Mouse (Mus musculus): ENCODE data around the gene Sipa1l3.

The Sipa1l3 gene

DNA sequence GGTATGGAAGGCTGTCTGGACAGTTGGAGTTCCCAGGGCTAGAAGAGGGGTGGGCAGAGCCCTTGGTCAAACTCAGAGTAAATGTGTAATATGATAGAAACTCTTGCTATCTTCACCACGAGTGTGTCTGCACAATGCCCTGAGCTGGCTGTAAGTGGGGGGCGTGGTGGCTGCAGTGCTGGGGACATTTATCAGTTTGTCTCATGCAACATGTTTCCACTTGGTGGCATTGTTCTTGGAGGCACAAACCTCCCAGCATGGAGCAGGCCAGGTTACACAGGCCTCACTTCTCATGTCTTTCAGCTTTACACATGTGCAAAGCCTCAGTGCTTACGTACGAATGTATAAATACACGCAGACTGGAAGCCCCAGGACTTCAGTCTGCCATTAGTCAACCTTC is 146.3 kb downstream of the Sipa1l3 start:
- no peak for TF ChIP-seq GATA4 (IDR thresholded peaks at IDR 0.05; ENCODE audit: insufficient replicate concordance, low read length)

DNA sequence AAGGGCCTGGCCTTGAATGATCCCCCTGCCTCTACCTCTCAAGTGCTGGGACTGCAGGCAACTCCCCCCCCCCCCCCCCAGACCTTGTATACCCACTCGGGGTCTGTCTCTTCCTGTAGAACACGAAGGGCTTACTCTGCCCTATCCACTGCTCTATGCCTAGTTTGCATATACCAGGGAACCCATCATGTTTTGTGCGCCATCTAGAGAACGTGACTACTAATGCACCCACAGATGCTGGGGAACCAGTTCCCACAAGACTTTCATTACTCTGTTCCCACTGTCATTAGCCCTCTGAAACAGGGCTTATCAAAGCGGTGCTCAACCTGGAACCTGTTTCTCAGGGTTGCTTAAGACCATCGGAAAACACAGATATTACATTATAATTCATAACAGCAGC is 148.4 kb downstream of the Sipa1l3 start:
- no peak for TF ChIP-seq GATA4 (IDR thresholded peaks at IDR 0.05; ENCODE audit: insufficient replicate concordance, low read length)

DNA sequence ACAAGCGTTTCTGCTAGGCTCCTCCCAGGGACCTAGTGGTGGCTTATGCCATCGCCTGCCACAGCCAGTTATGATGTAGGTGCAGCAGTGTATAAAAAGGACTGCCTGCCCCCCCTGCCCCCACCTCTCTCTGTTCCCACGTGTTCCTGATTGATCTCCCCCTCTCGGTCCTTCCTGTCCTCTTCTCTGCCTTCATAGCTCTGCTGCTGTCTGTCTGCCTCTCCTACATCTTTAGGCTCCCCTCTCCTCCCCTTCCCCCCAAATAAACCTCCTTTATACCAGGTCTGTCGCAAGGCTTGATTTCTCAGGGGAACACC is 150.5 kb downstream of the Sipa1l3 start:
- no peak for TF ChIP-seq GATA4 (IDR thresholded peaks at IDR 0.05; ENCODE audit: insufficient replicate concordance, low read length)

- TF ChIP-seq GATA4 (IDR thresholded peaks at IDR 0.05; ENCODE audit: insufficient replicate concordance, low read length) = no peak
Observed at GRCm38 (mm10) chr7:29367166-29368003, 151.1 kb downstream of the Sipa1l3 start.

DNA sequence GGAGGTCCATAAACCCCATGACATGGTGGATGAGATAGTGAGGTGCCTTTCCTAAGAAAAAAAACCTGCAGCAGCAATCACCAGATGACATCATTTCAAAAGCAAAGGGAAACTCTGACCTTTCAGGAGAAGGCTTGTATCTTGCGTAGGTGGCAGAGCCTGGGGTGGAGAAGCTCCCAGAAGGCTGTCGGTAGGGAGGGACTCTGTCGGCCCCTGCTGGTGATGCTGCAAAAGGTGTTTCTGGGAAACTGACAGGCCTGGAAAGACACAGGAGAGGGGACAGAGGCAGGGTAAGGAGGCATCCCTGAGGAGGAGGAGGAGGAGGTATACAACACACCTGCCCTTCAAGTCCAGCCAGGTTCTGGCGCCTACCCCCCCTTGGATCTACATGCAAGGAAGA is 154.4 kb downstream of the Sipa1l3 start:
- no peak for TF ChIP-seq GATA4 (IDR thresholded peaks at IDR 0.05; ENCODE audit: insufficient replicate concordance, low read length)

DNA sequence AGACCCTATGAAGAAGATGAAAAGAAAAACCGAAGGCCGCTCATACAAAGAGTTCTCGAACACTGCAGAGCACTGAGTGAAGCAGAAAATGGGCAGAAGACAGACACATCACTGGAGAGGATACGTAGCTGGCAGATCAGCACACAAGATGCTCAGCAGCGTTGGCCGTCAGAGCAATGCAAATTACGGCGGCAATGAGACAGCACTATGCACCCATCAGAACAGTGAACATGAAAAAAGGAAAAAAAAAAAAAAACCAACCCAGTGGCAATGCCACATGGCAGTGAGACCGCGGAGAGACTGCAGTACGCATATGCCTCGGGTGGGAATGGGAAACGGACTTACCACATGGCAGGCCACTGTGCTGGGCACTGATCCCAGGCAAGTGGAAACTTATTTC is 156.9 kb downstream of the Sipa1l3 start:
- TF ChIP-seq GATA4 (IDR thresholded peaks at IDR 0.05; ENCODE audit: insufficient replicate concordance, low read length) = no peak

DNA sequence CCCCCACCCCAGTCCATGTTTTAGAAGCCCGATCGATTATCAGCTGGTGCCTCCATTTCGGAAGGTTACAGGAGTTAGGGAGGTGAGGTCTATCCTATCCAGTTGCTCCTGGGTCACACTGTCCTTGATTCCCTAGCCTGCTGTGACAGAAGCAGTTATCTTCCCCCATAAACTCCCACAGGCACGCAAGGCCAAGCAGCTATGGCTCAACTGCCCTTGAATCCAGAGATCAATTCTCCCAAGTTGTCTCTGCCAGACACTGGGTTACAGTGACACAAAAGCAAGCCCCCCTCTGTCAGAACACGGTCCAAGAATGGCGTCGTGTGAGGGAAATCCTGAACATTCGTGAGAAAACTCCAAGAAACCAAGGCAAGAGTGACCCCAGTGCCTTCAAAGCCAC is 163.0 kb downstream of the Sipa1l3 start:
- no peak for TF ChIP-seq GATA4 (IDR thresholded peaks at IDR 0.05; ENCODE audit: insufficient replicate concordance, low read length)

DNA sequence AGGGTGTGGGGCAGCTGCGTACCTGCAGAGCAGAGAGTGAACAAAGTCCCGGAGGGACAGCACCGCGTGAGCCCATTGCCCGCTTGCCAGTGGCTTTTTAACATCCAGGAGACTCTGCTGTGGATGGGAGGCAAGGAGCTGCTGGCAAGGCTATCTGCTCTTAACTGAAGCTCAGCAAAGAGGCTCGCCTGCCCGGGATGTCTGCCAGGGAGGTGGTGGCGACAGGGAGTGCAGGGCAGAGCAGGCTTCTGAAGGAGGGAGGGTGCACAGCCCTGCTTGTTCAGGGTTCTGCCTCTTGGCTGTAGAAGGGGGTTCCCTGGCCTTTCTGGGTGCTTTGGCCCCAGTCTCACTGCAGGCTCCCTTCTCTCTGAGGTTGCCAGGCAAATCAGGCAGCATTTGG is 164.3 kb downstream of the Sipa1l3 start:
- TF ChIP-seq GATA4 (IDR thresholded peaks at IDR 0.05; ENCODE audit: insufficient replicate concordance, low read length) = no peak

- no peak for TF ChIP-seq GATA4 (IDR thresholded peaks at IDR 0.05; ENCODE audit: insufficient replicate concordance, low read length)
Observed at GRCm38 (mm10) chr7:29352246-29352645, 166.2 kb downstream of the Sipa1l3 start.

DNA sequence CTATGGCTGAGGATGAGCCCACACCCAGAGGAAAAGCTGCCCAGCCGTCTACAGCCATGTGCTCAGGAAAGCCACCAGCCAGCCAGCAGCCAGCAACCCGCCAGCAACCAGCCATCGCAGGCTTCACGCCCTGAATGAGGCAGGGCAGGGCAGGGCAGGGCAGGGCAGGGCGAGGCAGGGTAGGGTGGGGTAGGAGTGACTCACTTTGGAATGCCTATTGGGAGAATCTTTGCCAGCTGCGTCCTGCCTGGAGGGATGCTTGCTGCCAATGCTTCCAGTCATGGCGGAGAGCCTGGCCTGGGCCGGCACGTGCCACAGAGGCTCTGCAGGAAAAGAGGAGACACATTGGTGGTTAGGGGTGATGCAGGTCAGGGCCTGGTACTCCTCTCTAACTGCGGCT is 168.0 kb downstream of the Sipa1l3 start:
- TF ChIP-seq GATA4 (IDR thresholded peaks at IDR 0.05; ENCODE audit: insufficient replicate concordance, low read length) = no peak

DNA sequence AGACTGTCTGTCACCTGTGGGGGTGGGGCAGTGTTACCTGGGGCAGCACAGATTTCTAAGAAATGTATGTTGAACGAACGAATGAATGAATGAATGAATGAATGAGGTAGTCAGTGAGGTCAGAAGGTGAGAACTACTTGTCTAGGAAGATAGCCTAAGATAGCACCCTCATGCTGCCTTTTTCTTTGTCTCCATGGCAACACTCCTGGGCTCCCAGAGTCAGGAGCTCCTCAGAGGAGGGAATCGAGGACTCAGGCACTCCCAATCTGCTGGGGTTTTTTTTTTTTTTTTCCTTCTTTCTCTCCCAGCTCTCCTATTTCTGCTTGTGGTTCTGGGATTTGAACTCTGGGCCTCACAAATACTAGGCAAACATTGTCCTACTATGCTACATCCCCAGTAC is 172.2 kb downstream of the Sipa1l3 start:
- no peak for TF ChIP-seq GATA4 (IDR thresholded peaks at IDR 0.05; ENCODE audit: insufficient replicate concordance, low read length)

DNA sequence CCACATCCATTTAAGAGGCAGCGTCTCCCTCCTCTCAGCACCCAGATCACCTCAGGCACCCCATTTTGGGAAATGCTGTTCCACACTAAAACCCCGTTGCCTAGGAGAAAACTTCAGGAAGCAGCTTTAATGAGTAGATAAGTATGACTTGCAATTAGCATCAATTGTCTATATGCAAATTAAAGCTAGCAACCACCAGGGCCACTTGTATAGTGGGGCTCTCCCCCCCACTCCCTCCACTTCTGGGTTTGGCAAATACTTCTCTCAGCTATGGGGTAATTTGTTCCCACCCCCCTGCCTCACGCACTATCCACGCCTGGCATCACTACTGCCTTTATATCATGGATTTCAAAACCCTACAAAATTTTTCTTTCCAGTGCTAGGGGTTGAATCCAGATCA is 172.9 kb downstream of the Sipa1l3 start:
- no peak for TF ChIP-seq GATA4 (IDR thresholded peaks at IDR 0.05; ENCODE audit: insufficient replicate concordance, low read length)

- TF ChIP-seq GATA4 (IDR thresholded peaks at IDR 0.05; ENCODE audit: insufficient replicate concordance, low read length) = no peak
Observed at GRCm38 (mm10) chr7:29343746-29344145, 174.7 kb downstream of the Sipa1l3 start.

- TF ChIP-seq GATA4 (IDR thresholded peaks at IDR 0.05; ENCODE audit: insufficient replicate concordance, low read length) = no peak
Observed at GRCm38 (mm10) chr7:29342489-29343092, 175.8 kb downstream of the Sipa1l3 start.

- TF ChIP-seq GATA4 (IDR thresholded peaks at IDR 0.05; ENCODE audit: insufficient replicate concordance, low read length) = no peak
Observed at GRCm38 (mm10) chr7:29341722-29342121, 176.7 kb downstream of the Sipa1l3 start.

DNA sequence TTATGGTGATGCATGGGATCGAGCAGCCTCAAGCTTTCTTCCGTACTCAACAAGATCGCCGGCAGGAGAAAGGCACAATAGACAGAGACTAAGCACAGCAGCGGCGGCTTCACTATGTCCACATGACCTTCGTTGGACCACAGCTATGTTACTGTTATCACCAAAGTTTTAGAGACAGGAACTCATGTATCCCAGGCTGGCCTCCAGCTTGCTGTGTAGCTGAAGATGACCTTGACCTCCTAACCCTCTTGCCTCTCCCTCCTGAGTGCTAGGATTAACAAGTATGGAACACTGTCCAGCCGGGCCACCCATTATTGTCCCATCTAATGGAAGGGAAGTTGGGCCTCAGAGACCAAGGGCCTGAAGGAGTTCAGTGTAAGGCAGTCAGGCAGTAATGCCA is 177.6 kb downstream of the Sipa1l3 start:
- no peak for TF ChIP-seq GATA4 (IDR thresholded peaks at IDR 0.05; ENCODE audit: insufficient replicate concordance, low read length)

DNA sequence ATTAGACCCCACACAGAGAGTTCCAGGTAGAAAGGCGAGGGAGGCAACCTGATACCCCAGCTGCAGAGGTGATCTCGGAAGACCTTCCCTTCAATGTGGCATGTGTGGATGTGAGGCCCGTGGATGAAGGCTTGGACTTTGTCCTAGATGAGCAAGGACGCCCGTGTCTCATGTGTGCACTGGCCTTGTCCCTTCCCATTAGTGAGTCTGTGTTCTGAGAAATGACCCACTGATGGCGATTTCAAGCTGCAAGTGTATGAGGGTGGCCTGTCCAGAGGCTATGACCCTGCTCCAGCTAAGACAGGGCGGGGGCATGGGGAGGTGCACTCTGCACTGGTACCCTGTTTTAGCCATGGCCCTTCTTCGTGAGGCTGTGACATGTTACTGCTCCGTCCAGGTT is 178.2 kb downstream of the Sipa1l3 start:
- TF ChIP-seq GATA4 (IDR thresholded peaks at IDR 0.05; ENCODE audit: insufficient replicate concordance, low read length) = no peak
